Mouse (Mus musculus) lung, postnatal 0 days (tissue): ENCODE measurements around the gene Gpat2. TPM values are rescaled to one million over a fixed set of nuclear protein-coding genes. Genes with fewer than 3 reads are reported as not detected.

Source experiments
- ATAC-seq: fragments of 200-750 bp; cut with Nextera tagmentation; 2 replicates; pipeline ENCODE4 v1.8.0; 2017; ENCODE audit warnings: moderate library complexity
- DNase-seq: peaks from one replicate; pipeline ENCODE4 v3.0.0-alpha.2; 2016; ENCODE audit warnings: low spot score
- H3K27ac ChIP-seq: fragments of 300-500 bp; sonication (generic); 2 replicates; pipeline ENCODE4 v1.5.1; 2014; ENCODE audit warnings: antibody characterized with exemption, mild to moderate bottlenecking, low read length, mixed read lengths
- H3K27me3 ChIP-seq: fragments of 300-500 bp; sonication (generic); replicated peaks from 2 replicates; pipeline ENCODE4 v1.6.1; 2014; ENCODE audit warnings: low read length, mixed read lengths; ENCODE audit not compliant: insufficient read depth
- H3K36me3 ChIP-seq: fragments of 300-500 bp; sonication (generic); 2 replicates; pipeline ENCODE4 v1.6.1; 2014; ENCODE audit warnings: low read length, mixed read lengths; ENCODE audit not compliant: insufficient read depth
- H3K4me1 ChIP-seq: fragments of 300-500 bp; sonication (generic); 2 replicates; pipeline ENCODE4 v1.6.1; 2014; ENCODE audit warnings: antibody characterized with exemption, low read depth, low read length, mixed read lengths; ENCODE audit not compliant: insufficient read depth
- H3K4me2 ChIP-seq: fragments of 300-500 bp; sonication (generic); replicated peaks from 2 replicates; pipeline ENCODE4 v1.6.1; 2014; ENCODE audit warnings: low read depth, mild to moderate bottlenecking, low read length, moderate library complexity, mixed read lengths
- H3K4me3 ChIP-seq: fragments of 300-500 bp; sonication (generic); 2 replicates; pipeline ENCODE4 v1.5.1; 2014; ENCODE audit warnings: low read depth, low read length
- H3K9ac ChIP-seq: fragments of 300-500 bp; sonication (generic); replicated peaks from 2 replicates; pipeline ENCODE4 v1.6.1; 2014; ENCODE audit warnings: low read depth, mild to moderate bottlenecking
- H3K9me3 ChIP-seq: fragments of 300-500 bp; sonication (generic); 2 replicates; pipeline ENCODE4 v1.6.1; 2016; ENCODE audit warnings: low read length, mixed read lengths
- CTCF ChIP-seq: IDR thresholded peaks from 2 replicates; pipeline ENCODE4 v1.5.1; 2016; ENCODE audit warnings: antibody characterized with exemption, mild to moderate bottlenecking
- EP300 ChIP-seq: IDR thresholded peaks from 2 replicates; pipeline ENCODE4 v1.6.1; 2016; ENCODE audit warnings: antibody characterized with exemption, mild to moderate bottlenecking, control low read depth
- WGBS: fragments of 180-500 bp; shearing (Covaris S2); extraction: QIAGEN DNeasy Blood & Tissue Kit; methylation state at CpG from one replicate; pipeline ENCODE4 v1.1.7; 2014; 5-methylcytosine and 5-hydroxymethylcytosine counted together
- polyA plus RNA-seq: library from polyadenylated mRNA; unstranded; fragments of >200 nt; fragmentation: Nextera tagmentation; extraction: Ambion mirVana; gene quantifications from 2 replicates; pipeline ENCODE4 v1.2.1, GENCODE M21; 2015

The Gpat2 gene
- polyA plus RNA-seq, 1 experiment from 2014 or later, result 0.23 TPM

DNA sequence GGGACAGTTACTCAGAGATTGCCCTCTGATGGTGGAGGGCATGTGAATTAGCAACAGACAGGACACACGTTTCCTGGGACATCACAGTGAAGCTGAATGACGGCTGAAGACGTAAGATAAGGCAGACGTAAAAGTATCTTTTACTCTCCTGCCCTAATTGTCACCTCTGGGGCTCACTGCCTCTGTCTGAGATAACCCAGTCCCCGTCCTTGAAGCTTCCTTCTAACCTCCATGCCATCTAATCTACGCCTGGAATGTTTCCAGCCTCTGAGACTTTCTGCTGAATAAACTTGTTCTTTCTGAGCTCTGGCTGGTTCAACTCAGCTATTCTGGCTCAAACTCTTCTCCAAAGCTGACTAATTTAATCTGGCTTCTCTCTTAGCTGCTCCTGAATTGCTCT lies 26.7 kb downstream of the Gpat2 start:
- H3K9ac ChIP-seq, result no peak overlapping the region
- H3K27ac ChIP-seq, result no peak overlapping the region
- no peaks in the 10 kb centered on the region for H3K9me3 ChIP-seq
- WGBS, result 15% methylated on average over 6 of the region's 6 CpGs
- no peak for ATAC-seq
- DNase-seq, result no peak
- no peaks in the 10 kb centered on the region for H3K4me1 ChIP-seq
- H3K27me3 ChIP-seq, result no peaks in the 10 kb centered on the region
- no peak overlapping the region for H3K4me3 ChIP-seq
- TF ChIP-seq CTCF (no peak), EP300 (no peak)
- H3K4me2 ChIP-seq, result no peak overlapping the region
- H3K36me3 ChIP-seq, result no peaks in the 10 kb centered on the region

- ATAC-seq, result no peak
- TF ChIP-seq EP300 (no peak), CTCF (peak; percentile 13; the same call in 1 of the 2 replicates)
- WGBS, result 73% methylated on average over 9 of the region's 9 CpGs
- H3K4me1 ChIP-seq, result no peaks in the 10 kb centered on the region
- no peak overlapping the region for H3K27ac ChIP-seq
- H3K9me3 ChIP-seq, result no peaks in the 10 kb centered on the region
- no peak overlapping the region for H3K9ac ChIP-seq
- no peak for DNase-seq
- no peak overlapping the region for H3K4me2 ChIP-seq
- no peaks in the 10 kb centered on the region for H3K36me3 ChIP-seq
- no peak overlapping the region for H3K4me3 ChIP-seq
- H3K27me3 ChIP-seq, result no peaks in the 10 kb centered on the region
Observed at GRCm38 (mm10) chr2:127453141-127453540, 28.1 kb downstream of the Gpat2 start.

DNA sequence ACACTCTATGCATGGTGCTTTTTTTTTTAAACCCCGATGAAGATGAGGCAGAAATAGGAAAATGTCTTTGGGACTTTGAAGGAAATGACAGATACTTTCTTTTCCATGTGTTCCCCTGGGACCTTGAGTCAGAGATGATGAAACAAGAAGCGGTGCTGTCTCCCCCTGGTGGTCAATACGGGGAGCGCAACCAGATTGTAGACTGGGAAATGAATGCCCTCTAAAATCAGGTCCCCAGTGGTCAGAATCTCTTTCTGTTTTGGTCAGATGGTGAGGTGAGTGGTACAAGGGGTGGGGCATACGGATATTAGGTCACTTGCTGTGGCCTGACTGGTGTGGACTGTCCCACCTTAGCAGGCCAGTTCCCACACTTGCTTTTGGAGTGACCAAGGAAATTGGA lies 28.8 kb downstream of the Gpat2 start:
- Histone ChIP-seq H3K4me3 (no peak overlapping the region), H3K27me3 (no peaks in the 10 kb centered on the region), H3K4me1 (no peaks in the 10 kb centered on the region), H3K9ac (no peak overlapping the region), H3K36me3 (no peaks in the 10 kb centered on the region), H3K27ac (no peak overlapping the region), H3K4me2 (no peak overlapping the region), H3K9me3 (no peaks in the 10 kb centered on the region)
- TF ChIP-seq CTCF (peak; percentile 94), EP300 (no peak)
- DNase-seq (peak; percentile 80), ATAC-seq (peak; percentile 48; the same call in 1 of the 2 replicates)
- WGBS, result 4% methylated on average over 5 of the region's 5 CpGs

DNA sequence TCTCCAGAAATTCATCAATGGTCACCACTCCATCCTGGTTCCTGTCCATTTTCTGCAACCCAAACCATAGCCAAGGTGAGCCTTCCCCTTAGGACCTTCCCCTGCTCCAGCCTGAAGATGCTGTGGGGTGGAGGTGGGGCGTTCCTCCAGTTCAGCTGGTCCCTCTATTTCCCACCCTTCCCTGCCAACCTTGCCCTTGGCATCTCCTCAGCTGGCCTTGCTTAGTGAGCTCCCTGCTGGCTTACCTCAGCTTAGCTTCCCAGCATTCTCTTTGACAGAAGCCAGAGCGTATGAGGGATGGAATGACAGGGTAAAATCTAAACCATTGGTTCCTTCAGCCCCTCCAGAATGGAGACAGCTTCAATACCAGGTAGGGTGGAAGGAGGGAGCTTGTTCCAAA lies 34.3 kb downstream of the Gpat2 start:
- WGBS, result 65% methylated on average over 1 of the region's 2 CpGs

GRCm38 (mm10) chr2:127461351-127461750 lies 36.4 kb downstream of the Gpat2 start:
- no peak overlapping the region for H3K4me2 ChIP-seq
- no peaks in the 10 kb centered on the region for H3K27me3 ChIP-seq
- H3K9me3 ChIP-seq, result no peaks in the 10 kb centered on the region
- TF ChIP-seq EP300 (no peak), CTCF (no peak)
- H3K9ac ChIP-seq, result no peak overlapping the region
- H3K4me3 ChIP-seq, result no peak overlapping the region
- no peak overlapping the region for H3K27ac ChIP-seq
- no peaks in the 10 kb centered on the region for H3K4me1 ChIP-seq
- DNase-seq, result no peak
- 41% methylated on average over 9 of the region's 9 CpGs for WGBS
- H3K36me3 ChIP-seq, result no peaks in the 10 kb centered on the region
- peak; percentile 19 for ATAC-seq

More for the DNA sequence above, 34.3 kb downstream of the Gpat2 start:
- H3K9ac ChIP-seq, result no peak overlapping the region
- TF ChIP-seq EP300 (no peak), CTCF (no peak)
- no peaks in the 10 kb centered on the region for H3K4me1 ChIP-seq
- no peak overlapping the region for H3K4me2 ChIP-seq
- ATAC-seq (no peak), DNase-seq (no peak)
- H3K9me3 ChIP-seq, result no peaks in the 10 kb centered on the region
- no peak overlapping the region for H3K4me3 ChIP-seq
- no peaks in the 10 kb centered on the region for H3K36me3 ChIP-seq
- no peaks in the 10 kb centered on the region for H3K27me3 ChIP-seq
- no peak overlapping the region for H3K27ac ChIP-seq

DNA sequence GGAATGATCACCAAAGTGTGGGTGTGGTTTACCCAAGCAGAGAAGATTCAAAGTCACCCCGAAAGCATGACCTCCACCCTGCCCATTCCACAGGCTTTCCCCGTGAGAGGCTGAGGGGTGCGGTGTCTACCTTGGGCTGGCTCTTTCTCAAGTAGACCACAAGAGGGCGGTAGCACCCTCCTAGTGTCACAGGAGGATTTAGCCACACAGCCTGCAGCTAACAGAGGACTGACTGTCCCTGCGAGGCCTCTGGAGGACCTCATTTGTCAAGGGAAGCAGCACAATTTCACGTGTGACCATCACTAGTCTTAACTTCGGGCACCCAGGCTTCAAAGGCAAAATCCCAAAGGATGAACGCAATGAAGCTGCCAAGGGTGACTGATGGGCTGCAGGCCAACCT lies 37.3 kb downstream of the Gpat2 start:
- TF ChIP-seq CTCF (peak; percentile 96), EP300 (no peak)
- H3K4me1 ChIP-seq, result no peaks in the 10 kb centered on the region
- H3K9ac ChIP-seq, result no peak overlapping the region
- H3K4me2 ChIP-seq, result no peak overlapping the region
- no peaks in the 10 kb centered on the region for H3K36me3 ChIP-seq
- 6% methylated on average over 8 of the region's 8 CpGs for WGBS
- no peaks in the 10 kb centered on the region for H3K27me3 ChIP-seq
- no peaks in the 10 kb centered on the region for H3K9me3 ChIP-seq
- no peak overlapping the region for H3K4me3 ChIP-seq
- ATAC-seq, result peak; percentile 76
- H3K27ac ChIP-seq, result no peak overlapping the region
- peak; percentile 76 for DNase-seq

DNA sequence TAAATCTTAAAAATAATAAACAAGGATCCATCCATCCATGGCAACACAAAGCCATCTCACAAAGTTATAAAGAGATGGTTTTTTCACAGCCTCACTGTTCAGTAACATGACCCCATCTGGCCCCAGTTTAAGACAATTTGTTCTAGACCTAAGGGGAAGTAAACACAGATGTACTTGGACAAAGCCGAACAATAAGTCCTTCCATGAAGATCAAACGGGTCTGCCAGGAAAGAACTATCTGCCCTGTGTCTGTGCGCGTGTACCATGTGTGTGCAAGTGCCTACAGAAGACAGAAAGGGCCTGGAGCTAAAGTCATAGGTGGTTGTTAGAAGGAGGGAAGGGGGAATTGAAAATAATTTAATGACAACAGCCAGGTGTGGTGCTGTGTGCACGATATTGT lies 45.2 kb downstream of the Gpat2 start:
- 61% methylated on average over 5 of the region's 5 CpGs for WGBS
- TF ChIP-seq EP300, result peak; percentile 90
- no peak for TF ChIP-seq CTCF
- DNase-seq (peak; percentile 28), ATAC-seq (peak; percentile 68)
- H3K4me3 ChIP-seq, result no peak overlapping the region
- H3K9me3 ChIP-seq, result no peaks in the 10 kb centered on the region
- no peaks in the 10 kb centered on the region for H3K27me3 ChIP-seq
- no peak overlapping the region for H3K4me2 ChIP-seq
- no peak overlapping the region for H3K9ac ChIP-seq
- H3K36me3 ChIP-seq, result no peaks in the 10 kb centered on the region
- no peaks in the 10 kb centered on the region for H3K4me1 ChIP-seq
- no peak overlapping the region for H3K27ac ChIP-seq
